Mouse (Mus musculus): ENCODE measurements around the gene Nemp1. TPM values are rescaled to one million over a fixed set of nuclear protein-coding genes. Genes with fewer than 3 reads are reported as not detected.
A peak's percentile ranks its signal among the peaks of the same experiment; 100 is the strongest.

Nemp1 gene
- total RNA-seq, 2 experiments from 2014 or later: 4.1 to 4.7 TPM

DNA sequence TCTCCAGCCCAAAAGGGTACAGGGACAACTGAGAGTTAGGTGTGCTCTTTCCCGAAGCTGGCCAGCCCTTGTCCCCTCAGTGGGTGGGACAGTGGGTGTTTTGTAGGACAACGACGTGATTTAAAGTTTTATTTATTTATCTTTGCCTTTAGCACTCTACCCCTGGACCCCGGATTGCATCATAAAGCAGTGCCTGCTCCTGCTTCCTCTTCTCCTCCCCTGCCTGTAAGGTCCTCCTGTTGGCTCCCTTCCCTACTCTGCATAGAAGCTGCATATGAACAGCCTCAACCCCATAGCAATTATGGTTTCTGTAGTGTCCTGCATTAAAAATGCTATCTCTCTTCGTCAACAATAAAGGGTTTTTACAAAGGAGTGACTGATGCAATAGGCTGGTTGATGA is 64.7 kb downstream of the Nemp1 start:
- DNase-seq (ENCODE audit: extremely low spot score in 1 of 2, low spot score in 2 of 2): no peak
- no peak overlapping the region for H3K27ac ChIP-seq
- intact Hi-C loops (cut with DNase I): no loop called here
- H3K4me3 ChIP-seq: no peak overlapping the region
- no peak for TF ChIP-seq CTCF (IDR thresholded peaks at IDR 0.05)

DNA sequence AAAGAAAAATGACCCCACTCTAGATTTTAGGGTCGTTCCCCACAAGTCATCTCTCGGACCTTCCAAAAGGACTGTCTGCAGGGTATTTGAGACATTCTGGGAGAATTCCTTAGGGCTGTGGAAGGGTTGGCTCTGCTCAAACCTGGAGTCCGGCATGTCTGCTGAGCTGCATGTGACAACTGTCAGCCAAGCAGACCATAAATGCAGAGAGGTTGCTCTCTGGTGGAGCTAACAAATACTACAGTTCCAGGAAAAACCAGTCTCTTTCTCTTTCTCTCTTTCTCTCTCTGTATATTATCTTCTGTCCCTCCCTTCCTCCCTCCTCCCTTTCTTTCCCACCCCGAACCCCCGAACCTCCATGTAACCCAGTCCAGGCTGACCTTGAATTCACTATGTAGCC is 67.7 kb downstream of the Nemp1 start:
- peak; percentile 59 for TF ChIP-seq CTCF (IDR thresholded peaks at IDR 0.05)
- Histone ChIP-seq H3K27ac (no peak overlapping the region), H3K4me3 (no peak overlapping the region)
- no peak for DNase-seq (ENCODE audit: extremely low spot score in 1 of 2, low spot score in 2 of 2)
- intact Hi-C loops (cut with DNase I): loop anchor here (2.0 kb wide), 1 partner anchor 40 kb away; no protein-coding TSS in a partner anchor

DNA sequence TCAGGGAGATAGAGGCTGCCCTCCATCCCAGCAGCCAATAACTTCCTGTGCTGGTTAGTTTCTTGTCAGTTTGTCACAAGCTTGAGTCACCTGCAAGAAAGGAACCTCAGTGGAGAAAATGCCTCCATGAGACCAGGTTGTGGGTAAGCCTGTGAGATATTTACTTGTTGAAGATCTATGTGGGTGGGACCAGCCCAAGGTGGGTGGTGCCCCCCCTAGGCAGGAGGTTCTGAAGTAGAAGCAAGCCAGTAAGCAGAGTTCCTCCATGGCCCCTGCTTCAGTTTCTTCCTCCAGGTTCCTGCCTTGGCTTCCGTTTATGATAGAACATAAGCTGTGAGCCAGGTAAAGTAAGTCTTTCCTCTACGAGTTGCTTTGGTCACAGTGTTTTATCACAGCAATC is 69.6 kb downstream of the Nemp1 start:
- Histone ChIP-seq H3K27ac (no peak overlapping the region), H3K4me3 (no peak overlapping the region)
- no peak for DNase-seq (ENCODE audit: extremely low spot score in 1 of 2, low spot score in 2 of 2)
- no peak for TF ChIP-seq CTCF (IDR thresholded peaks at IDR 0.05)
- intact Hi-C loops (cut with DNase I): loop anchor here (2.0 kb wide), 1 partner anchor 57 kb away; no protein-coding TSS in a partner anchor

DNA sequence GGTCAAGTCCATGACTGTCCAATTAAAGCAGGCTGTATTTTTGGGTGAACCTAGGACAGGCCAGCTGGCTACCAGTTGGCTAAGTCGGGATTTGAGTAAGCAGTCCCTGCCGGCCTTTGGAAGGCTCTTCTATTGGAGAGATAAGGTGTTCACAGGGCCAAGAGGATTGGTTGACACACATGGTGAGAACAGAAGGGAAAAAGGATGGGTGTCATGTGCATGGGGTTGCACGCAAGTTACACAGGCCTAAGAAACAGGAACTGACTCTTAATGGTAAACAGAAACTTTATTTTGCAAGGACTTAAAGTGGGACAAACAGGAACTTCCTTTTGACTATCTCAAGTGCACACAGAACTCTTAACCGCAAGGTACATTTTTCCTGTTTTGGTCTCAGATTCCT is 70.2 kb downstream of the Nemp1 start:
- intact Hi-C loops (cut with DNase I): loop anchor here (2.0 kb wide), 1 partner anchor 58 kb away; no protein-coding TSS in a partner anchor
- Histone ChIP-seq H3K4me3 (no peak overlapping the region), H3K27ac (no peak overlapping the region)
- no peak for TF ChIP-seq CTCF (IDR thresholded peaks at IDR 0.05)
- DNase-seq (ENCODE audit: extremely low spot score in 1 of 2, low spot score in 2 of 2): no peak

DNA sequence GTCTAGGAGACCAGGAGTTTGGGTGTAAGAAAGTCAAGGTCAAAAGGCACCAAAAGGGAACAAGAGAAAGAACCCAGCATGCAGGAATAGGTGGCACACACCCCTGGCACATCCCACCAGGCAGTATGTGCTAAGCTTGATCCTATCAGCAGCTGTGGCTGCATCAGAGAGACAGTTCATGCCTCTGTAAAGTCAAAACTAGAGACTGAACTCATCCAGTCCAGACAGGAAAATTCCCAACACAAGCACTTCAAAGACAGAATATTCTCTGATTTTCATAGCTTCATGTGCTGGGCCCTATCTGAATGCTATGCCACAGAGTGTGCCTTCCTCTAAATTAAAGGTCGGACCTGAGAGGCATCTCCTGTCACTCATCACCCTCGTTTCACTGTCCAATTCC is 70.9 kb downstream of the Nemp1 start:
- Histone ChIP-seq H3K27ac (no peak overlapping the region), H3K4me3 (no peak overlapping the region)
- intact Hi-C loops (cut with DNase I): loop anchor here (2.0 kb wide), 1 partner anchor 59 kb away; no protein-coding TSS in a partner anchor
- DNase-seq (ENCODE audit: extremely low spot score in 1 of 2, low spot score in 2 of 2): no peak
- TF ChIP-seq CTCF (IDR thresholded peaks at IDR 0.05): no peak

DNA sequence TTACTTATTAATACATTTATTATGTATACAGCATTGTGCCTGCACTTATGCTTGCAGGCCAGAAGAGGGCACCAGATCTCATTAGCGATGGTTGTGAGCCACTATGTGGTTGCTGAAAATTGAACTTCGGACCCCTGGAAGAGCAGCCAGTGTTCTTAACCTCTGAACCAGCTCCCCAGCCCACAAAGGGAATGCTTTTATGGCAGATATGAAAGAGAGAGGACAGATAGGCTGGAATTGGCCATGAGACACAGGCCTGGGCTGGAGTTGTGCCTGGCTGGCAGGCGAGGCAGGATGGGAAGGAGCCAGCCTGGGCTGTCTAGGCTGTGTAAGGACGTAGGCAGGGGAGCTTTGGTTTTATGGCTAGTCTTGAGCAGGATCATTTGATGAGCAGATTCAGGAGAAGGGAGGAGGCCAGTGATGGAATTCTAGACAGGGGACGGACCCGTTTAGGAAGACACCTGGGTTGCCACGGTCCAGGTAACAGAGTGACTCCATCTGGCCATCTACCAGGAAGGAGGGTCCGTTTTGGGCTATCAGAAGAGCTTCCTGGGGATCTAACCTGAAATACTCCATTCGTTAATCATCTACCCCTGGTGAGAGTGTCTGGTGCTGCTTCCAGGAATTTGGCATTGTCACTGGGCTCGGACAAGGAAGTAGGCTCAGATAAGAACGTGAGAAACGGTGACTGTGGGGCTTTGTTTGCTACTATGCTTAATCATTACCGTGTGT is 71.6 kb downstream of the Nemp1 start:
- TF ChIP-seq CTCF (IDR thresholded peaks at IDR 0.05): peak; percentile 68
- no peak for DNase-seq (ENCODE audit: extremely low spot score in 1 of 2, low spot score in 2 of 2)
- no peak overlapping the region for H3K4me3 ChIP-seq
- H3K27ac ChIP-seq: no peak overlapping the region
- intact Hi-C loops (cut with DNase I): loop anchor here (1.0 to 2.0 kb wide), 2 partner anchors 98 to 198 kb away; no protein-coding TSS in a partner anchor

DNA sequence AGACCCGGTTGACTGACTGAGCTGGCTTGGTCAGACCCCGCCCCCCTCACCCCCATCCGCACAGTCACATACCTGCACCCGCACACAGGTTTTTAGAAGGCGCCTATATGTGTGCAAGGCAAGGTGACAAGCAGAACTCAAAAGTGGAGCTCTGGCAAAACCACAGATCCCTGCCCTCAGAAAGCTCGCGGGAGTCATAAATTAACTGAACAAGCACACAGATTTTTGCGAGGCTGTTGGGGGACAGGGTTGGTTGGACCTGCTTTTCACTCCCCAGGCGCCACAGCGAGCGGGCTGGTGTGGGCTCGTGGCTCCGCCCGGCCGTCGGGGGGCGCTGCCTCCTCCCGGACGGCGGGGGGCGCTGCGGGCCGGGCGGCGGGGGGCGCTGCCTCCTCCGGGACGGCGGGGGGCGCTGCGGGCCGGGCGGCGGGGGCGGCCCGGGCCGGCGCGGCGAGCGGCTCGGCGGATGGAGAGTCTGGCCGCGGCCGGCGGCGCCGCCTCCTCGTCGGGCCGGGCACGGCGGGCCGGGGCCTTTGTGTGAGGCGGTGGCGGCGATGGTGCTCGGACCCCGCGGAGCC is 72.5 kb downstream of the Nemp1 start, which contains the start of gene Zbtb39:
Gene Zbtb39 (plus strand): TSS at position 456 of the 578 bp plus-strand sequence.
- intact Hi-C loops (cut with DNase I): loop anchor here (2.0 kb wide), 1 partner anchor 98 kb away; no protein-coding TSS in a partner anchor
- peak; percentile 62 for TF ChIP-seq CTCF (IDR thresholded peaks at IDR 0.05)
- DNase-seq (ENCODE audit: extremely low spot score in 1 of 2, low spot score in 2 of 2): peak; percentile 71 to 76
- Histone ChIP-seq H3K27ac (peak within 1 kb of the TSS; percentile 47; the same call in 1 of the 2 replicates), H3K4me3 (peak within 1 kb of the TSS; percentile 72)

DNA sequence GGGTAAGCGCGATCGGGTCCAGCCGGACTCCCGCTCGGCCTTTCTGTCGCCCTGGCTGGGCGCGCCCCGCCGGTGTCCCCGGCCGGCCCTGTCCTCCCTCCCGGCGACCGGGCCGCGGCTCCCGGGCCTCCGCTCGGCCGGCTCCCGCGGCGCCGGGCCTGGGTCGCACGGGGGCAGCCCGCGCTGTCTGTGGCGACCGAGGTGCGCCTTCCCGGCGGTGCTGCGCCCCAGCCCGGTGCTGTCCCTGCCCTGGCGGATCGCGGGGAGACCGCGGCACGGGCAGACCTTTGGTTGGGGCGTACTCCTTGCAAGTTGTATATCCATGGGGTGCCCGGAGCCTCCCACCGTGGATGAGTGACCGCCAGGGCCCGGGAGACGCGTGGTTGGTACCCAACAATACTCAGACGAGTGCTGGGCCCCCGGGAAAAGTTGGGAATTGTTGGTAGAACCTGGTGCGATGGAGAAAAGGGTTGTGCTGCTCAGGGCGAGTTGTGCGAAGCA is 73.0 kb downstream of the Nemp1 start:
- intact Hi-C loops (cut with DNase I): loop anchor here (2.0 kb wide), 1 partner anchor 99 kb away; no protein-coding TSS in a partner anchor
- no peak; the same call in none of the 2 replicates for TF ChIP-seq CTCF (IDR thresholded peaks at IDR 0.05)
- Histone ChIP-seq H3K4me3 (peak overlapping the region; percentile 72), H3K27ac (peak overlapping the region; percentile 47; the same call in 1 of the 2 replicates)
- peak in 1 of 2 experiments; percentile 42 for DNase-seq (ENCODE audit: extremely low spot score in 1 of 2, low spot score in 2 of 2)

DNA sequence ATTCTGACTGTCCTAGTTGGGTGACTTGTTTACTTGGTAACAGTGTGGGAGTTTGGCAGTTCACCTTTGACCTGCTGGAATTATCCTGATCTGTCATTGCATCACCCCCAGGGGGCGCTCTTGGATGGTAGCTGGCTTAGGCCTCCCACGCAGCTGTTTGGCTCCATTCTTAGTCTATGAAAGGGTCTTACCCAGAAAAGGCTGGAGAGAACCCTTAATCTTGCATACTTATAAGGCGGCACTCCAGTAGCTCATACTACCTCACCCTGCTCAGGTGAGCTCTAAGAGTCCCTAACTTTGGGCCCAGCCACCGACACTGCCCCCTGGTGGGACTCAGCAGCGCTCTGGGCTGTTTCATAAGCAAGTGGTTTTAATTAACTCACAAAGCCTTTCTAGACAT is 78.0 kb downstream of the Nemp1 start:
- DNase-seq (ENCODE audit: extremely low spot score in 1 of 2, low spot score in 2 of 2): no peak
- Histone ChIP-seq H3K4me3 (no peak overlapping the region), H3K27ac (no peak overlapping the region)
- peak; percentile 61 for TF ChIP-seq CTCF (IDR thresholded peaks at IDR 0.05)
- intact Hi-C loops (cut with DNase I): no loop called here

DNA sequence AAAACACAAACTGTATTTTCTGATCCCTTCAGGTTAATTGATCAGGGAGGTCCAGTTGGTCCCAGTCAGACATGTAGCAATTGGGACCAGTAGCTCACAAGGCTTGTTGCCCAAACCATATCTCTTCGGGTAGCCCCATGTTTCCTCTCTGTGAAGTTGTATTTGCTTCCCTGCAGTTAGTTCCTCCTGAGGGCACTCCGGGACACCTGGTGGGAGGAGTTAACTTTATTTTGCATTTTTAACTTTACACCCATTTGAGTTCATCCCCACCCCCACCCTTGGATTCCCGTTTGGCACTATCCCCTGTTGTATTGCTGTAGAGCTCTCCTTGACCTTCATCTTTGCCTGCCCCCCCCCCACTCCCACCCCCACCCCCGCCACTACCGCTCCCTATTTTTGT is 79.2 kb downstream of the Nemp1 start:
- Histone ChIP-seq H3K4me3 (no peak overlapping the region), H3K27ac (no peak overlapping the region)
- no peak for DNase-seq (ENCODE audit: extremely low spot score in 1 of 2, low spot score in 2 of 2)
- intact Hi-C loops (cut with DNase I): no loop called here
- no peak for TF ChIP-seq CTCF (IDR thresholded peaks at IDR 0.05)

DNA sequence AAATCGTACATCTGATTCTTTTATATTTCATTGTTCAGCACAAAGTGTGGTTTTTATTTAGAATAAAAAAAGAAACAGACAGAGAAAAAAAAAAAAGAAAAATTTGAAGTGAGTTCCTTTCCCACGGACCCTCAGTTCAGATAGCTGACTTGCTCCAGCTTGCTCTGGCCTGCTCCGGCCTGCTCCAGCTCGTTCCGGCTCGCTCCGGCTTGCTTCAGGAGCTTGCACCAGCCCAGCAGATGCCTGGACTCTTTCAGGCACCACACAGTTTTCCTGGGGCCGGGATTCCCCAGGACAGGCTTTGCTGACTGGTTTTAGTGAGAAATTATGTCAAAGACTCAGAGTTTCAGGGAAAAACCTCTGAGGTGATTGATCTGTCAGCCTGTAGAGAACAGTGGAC is 80.6 kb downstream of the Nemp1 start:
- no peak for TF ChIP-seq CTCF (IDR thresholded peaks at IDR 0.05)
- intact Hi-C loops (cut with DNase I): no loop called here

More for the DNA sequence above, 80.6 kb downstream of the Nemp1 start:
- Histone ChIP-seq H3K4me3 (no peak overlapping the region), H3K27ac (no peak overlapping the region)
- no peak for DNase-seq (ENCODE audit: extremely low spot score in 1 of 2, low spot score in 2 of 2)
